Mouse (Mus musculus): ENCODE data around the gene Slc25a18.

- no peak for TF ChIP-seq CTCF (IDR thresholded peaks at IDR 0.05; ENCODE audit: control insufficient read depth, insufficient read depth, low read length)
- no peak for TF ChIP-seq POLR2A (IDR thresholded peaks at IDR 0.05; ENCODE audit: borderline replicate concordance, control insufficient read depth, low read depth, low read length)
Observed at GRCm38 (mm10) chr6:120790717-120791116, 17.3 kb downstream of the Slc25a18 start.

Measured in bone marrow, adult 2 months (tissue).